Mouse (Mus musculus) liver, embryonic 14.5 days (tissue): ENCODE results near the gene Mapre3.

Source experiments
- CTCF ChIP-seq: IDR thresholded peaks from 2 replicates; pipeline ENCODE4 v1.5.1; 2016; ENCODE audit warnings: antibody characterized with exemption, low read depth, control low read depth
- EP300 ChIP-seq: IDR thresholded peaks from 2 replicates; pipeline ENCODE4 v1.6.1; 2016; ENCODE audit warnings: antibody characterized with exemption, low read depth

GRCm38 (mm10) chr5:30890375-30890774, 75.9 kb downstream of the Mapre3 start:
- TF ChIP-seq CTCF (no peak), EP300 (no peak)
